Mouse (Mus musculus): ENCODE results near the gene Zfp981. TPM values are rescaled to one million over a fixed set of nuclear protein-coding genes. Genes with fewer than 3 reads are reported as not detected.
A peak's percentile ranks its signal among the peaks of the same experiment; 100 is the strongest.
"Not testable (repeated sequence)": the region's sequence is repeated elsewhere in the genome, so short reads cannot be mapped to it uniquely, and the experiment has no call there.

Zfp981 gene
- total RNA-seq, 1 experiment from 2014 or later, result not detected

DNA sequence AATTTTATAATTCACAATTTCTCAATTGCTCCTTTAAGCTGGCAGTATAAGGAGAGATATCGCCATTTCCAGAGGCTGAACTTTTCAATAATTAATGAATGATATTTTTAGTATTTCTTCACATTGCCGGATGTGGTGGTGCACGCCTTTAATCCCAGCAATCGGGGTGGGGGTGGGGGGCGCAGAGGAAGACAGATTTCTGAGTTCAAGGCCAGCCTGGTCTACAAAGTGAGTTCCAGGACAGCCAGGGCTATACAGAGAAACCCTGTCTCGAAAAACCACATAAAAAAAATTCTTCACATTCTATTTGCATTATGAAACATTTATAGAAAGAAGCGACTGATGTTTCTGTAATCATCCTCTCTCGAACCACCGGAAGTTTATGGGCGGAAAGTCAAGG, 19.3 kb upstream of the Zfp981 start:
- ATAC-seq (replicated peaks in 1 of 2; ENCODE audit: insufficient read depth in 1 of 2, low FRiP score in 2 of 2, low TSS enrichment in 1 of 2, low read depth in 1 of 2, poor library complexity in 2 of 2, severe bottlenecking in 2 of 2), result not testable (repeated sequence)

DNA sequence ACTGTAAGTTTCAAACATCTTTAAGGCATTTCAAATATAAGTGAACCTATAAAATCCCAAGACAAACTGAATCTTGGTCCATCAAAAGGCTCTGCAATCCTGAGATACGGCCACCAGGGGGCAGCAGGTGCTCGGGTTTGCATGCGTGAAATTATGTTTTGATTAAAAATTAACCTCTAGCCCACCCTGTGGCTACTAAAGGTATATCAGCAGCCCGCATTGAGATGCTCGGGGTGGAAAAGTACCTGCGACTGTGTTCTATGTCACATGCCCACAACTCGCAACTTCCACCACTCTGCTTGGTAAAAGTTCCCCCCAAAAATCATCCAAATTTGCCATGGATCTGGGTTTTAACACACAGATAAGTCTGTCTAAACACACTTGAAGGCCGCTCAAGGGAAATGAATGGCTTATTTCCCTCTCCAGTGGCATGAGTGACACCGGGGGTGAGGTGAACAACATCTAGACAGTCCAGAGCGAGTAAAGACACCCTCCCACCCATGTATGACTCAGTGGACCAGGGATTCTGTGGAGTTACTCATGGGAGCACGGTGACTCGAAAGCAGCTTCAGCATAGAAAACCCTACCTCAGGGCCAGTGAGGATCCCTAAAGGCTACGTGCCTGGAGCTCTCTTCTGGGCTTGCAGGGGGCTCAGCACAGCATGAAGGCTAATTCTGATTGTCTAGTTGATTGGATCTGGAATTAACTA, 18.1 kb upstream of the Zfp981 start:
- peak; percentile 32 to 43; a peak in 3 of 4 replicates for ATAC-seq (replicated peaks in 1 of 2; ENCODE audit: insufficient read depth in 1 of 2, low FRiP score in 2 of 2, low TSS enrichment in 1 of 2, low read depth in 1 of 2, poor library complexity in 2 of 2, severe bottlenecking in 2 of 2)

DNA sequence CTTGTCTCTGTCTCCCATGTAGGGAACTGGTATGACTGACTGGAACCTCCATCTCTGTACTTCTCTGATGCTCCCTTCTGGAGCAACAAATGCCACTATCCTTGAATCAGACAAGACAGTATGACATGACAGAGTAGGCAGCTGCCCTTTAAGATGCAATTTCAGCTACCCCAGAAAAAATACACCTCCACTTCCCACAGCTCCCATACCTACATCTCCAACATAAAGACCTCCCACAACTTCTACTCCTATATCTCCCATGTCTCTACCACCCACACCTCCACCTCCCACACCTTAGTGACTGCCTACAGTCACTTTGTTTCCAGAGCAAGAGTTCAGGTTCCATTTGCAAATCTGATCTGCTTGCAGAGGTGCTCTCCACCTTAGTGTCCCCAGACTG, 17.2 kb upstream of the Zfp981 start:
- not testable (repeated sequence) for ATAC-seq (replicated peaks in 1 of 2; ENCODE audit: insufficient read depth in 1 of 2, low FRiP score in 2 of 2, low TSS enrichment in 1 of 2, low read depth in 1 of 2, poor library complexity in 2 of 2, severe bottlenecking in 2 of 2)

DNA sequence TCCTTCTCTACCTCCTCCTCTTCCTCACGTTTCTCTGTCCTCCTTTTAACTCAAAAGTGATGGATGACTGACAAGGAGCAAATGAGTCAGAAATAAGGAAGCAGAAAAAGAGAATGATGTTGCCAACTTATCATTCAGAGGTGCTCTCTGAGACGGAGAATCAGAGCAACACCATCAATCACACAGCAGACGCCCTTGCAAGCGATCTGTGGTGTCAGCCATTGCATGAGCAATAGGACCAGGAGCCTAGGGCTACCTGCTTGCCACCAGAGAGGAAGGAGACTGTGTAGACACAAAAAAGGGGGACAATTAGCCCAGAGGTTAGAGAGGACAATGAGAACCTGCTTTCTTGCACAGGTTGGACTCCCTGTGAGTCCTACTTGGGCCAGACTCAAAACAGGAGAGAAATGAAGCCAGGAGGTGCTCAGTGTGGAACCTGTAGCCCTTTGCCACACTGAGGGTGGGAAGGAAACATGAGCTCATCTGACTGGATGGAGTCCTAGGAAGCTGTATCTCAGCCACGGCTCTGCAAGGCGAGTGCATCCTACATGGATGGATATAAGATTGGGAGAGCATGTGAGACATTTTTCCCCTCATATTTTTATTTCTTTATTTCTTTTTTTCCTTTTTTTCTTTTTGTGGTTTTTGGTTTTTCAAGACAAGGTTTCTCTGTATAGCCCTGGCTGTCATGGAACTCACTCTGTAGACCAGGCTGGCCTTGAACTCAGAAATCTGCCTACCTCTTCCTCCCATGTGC, 16.5 kb upstream of the Zfp981 start:
- not testable (repeated sequence) for ATAC-seq (replicated peaks in 1 of 2; ENCODE audit: insufficient read depth in 1 of 2, low FRiP score in 2 of 2, low TSS enrichment in 1 of 2, low read depth in 1 of 2, poor library complexity in 2 of 2, severe bottlenecking in 2 of 2)

DNA sequence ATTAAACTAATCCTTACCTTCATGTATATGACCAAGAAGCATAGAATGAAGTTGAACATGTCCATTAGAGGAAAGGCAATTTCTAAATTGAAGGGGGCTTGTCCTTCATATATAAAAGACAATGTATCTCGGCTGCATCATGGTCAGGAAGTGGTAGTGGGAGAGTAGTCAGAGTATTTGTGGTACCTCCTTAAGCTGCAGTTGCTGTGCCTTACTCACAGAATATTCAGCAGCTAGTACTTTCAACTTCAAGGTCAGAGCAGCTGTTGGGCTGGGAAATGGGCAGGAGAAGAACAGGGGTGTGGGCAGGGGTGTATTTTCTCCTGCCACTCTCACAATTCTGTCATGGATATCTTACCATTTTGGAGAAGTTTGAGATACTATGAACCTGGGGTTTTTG, 15.1 kb upstream of the Zfp981 start:
- ATAC-seq (replicated peaks in 1 of 2; ENCODE audit: insufficient read depth in 1 of 2, low FRiP score in 2 of 2, low TSS enrichment in 1 of 2, low read depth in 1 of 2, poor library complexity in 2 of 2, severe bottlenecking in 2 of 2), result not testable (repeated sequence)

DNA sequence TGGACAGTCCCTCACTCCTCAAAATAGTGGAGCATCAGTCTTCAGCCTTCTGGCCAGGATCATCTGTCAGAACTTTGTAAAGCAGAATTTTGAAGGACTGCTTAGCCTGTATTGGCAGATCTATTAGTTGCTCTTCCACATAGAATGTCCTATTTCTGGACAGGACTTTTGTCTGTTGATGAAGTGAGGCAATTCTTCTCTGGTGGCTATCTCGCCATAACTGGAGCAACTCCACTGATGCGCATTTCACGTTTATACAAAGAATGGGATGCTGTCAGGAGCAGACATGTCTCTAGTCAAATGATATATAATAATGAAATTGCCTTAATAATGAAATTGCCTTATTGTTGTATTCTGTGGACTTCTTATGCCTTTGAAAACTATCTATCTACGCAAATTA, 12.6 kb upstream of the Zfp981 start:
- ATAC-seq (replicated peaks in 1 of 2; ENCODE audit: insufficient read depth in 1 of 2, low FRiP score in 2 of 2, low TSS enrichment in 1 of 2, low read depth in 1 of 2, poor library complexity in 2 of 2, severe bottlenecking in 2 of 2), result not testable (repeated sequence)

DNA sequence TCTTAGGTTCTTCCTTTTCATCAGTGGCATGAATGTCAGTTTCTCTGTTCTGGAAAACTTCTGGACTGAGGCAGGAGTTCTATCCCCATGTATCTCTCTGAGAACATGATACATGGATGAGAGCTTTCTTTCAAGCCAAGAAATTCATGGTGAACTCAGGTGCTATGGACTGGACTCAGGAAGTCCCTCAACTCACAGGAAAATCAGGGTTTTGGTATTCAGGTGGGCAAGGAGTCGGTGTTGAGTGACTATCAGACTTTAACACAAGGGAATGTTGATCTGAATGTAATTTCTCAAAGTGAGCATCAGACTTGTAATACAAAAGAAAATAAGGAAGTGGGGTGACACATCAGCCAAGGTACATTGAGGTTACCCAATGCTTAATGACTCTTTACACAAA, 9.8 kb upstream of the Zfp981 start:
- not testable (repeated sequence) for ATAC-seq (replicated peaks in 1 of 2; ENCODE audit: insufficient read depth in 1 of 2, low FRiP score in 2 of 2, low TSS enrichment in 1 of 2, low read depth in 1 of 2, poor library complexity in 2 of 2, severe bottlenecking in 2 of 2)

DNA sequence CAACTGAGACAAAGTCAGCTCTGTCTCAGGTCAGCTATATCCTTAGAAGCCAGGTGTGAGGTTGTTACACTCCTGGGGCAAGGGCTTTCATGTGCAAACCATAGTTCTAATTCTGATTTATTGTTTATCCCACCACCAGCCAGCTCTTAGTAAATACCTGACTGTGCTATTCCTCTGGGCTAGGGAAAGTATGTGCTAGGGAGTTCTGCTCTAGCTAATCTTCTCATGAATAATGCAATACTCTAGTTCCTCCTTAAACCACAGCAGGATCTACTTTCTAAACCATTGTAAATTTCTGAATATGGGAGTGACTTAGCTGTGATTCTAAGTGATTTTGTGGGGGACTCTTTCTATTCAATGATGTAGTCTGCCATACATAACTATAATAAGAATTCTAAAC, 9.4 kb upstream of the Zfp981 start:
- no peak for ATAC-seq (replicated peaks in 1 of 2; ENCODE audit: insufficient read depth in 1 of 2, low FRiP score in 2 of 2, low TSS enrichment in 1 of 2, low read depth in 1 of 2, poor library complexity in 2 of 2, severe bottlenecking in 2 of 2)

DNA sequence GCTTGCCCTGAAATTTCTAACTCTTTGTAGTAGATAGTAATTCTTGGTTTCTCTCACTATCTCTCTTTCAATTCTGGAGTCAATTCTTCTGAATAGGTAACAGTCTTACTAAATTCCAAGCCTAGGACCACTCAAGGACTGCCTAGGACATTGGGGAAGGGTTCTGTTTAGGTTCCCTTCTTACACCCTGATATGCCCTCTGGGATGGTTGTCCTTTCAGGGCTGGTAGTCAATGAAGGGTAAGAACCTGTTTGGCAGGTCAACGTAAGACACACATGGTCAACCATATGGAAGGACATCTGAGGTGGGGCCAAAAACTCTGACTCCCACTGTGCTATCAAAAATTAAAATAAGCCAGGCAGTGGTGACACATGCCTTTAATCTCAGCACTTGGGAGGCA, 9.0 kb upstream of the Zfp981 start:
- ATAC-seq (replicated peaks in 1 of 2; ENCODE audit: insufficient read depth in 1 of 2, low FRiP score in 2 of 2, low TSS enrichment in 1 of 2, low read depth in 1 of 2, poor library complexity in 2 of 2, severe bottlenecking in 2 of 2), result peak; percentile 14 to 43; a peak in 1 of 4 replicates

DNA sequence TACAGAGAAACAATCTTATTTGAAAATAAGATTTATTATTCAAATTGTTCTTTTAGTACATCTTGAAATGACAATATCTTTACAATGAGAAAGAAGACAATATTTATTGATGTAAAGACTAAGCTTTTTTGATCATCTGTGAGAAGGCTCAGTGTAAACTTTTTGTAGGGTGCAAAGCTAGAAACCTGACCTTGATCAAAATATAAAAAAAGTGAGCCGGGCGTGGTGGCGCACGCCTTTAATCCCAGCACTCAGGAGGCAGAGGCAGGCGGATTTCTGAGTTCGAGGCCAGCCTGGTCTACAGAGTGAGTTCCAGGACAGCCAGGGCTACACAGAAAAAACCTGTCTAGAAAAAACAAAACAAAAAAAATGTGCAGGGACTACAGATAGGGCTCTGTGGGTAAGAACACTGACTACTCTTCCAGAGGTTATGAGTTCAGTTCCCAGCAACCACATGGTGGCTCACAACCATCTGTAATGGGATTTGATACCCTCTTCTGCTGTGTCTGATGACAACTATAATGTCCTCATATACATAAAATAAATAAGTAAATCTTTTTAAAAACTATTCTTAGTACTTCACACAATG, 8.4 kb upstream of the Zfp981 start:
- not testable (repeated sequence) for ATAC-seq (replicated peaks in 1 of 2; ENCODE audit: insufficient read depth in 1 of 2, low FRiP score in 2 of 2, low TSS enrichment in 1 of 2, low read depth in 1 of 2, poor library complexity in 2 of 2, severe bottlenecking in 2 of 2)

DNA sequence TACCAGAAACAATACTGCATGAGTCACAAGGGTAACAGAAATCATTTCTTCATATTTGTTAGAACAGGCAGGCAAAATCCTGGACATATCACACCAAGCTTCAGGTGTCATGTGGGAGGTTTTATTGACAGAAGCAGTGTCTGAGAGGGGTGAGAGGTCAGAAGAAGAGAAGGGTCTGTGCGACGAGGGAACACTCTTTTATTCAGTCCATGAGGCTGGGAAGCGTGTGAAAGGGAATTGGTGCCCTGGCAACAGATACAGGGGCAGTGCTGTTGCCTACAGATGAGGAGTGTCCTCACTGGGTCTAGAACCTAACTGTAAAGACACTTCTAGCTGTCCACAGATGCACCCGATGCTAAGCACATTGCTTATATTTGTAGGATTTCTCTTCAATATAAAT, 6.8 kb upstream of the Zfp981 start:
- ATAC-seq (replicated peaks in 1 of 2; ENCODE audit: insufficient read depth in 1 of 2, low FRiP score in 2 of 2, low TSS enrichment in 1 of 2, low read depth in 1 of 2, poor library complexity in 2 of 2, severe bottlenecking in 2 of 2), result no peak

DNA sequence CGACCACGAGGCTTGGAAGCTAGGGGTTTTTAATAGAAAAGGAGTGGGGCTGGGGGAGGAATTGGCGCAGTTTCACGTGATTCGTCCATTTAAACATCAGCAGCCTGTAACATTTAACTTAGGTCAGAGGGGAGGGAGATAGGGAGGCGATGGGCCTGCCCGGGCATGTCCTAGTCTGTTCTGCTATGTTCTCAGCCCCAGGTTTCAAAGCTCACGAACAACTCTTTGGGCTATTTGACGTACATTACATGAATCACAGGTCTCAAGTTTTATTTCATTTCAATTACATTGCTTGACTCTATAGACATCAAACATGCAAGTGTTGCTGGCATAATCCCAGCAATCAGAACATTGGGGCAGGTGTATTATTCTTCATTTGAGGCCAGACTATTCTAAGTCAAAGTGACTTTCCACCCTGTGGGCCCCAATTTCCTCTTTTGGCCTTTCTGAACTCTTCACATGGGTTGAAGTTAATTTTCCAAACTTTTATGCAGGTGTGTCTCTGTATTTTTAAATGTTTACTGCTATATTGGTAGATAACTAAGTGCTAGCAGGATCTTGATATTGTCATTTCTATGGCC, 4.0 kb upstream of the Zfp981 start:
- ATAC-seq (replicated peaks in 1 of 2; ENCODE audit: insufficient read depth in 1 of 2, low FRiP score in 2 of 2, low TSS enrichment in 1 of 2, low read depth in 1 of 2, poor library complexity in 2 of 2, severe bottlenecking in 2 of 2), result not testable (repeated sequence)

DNA sequence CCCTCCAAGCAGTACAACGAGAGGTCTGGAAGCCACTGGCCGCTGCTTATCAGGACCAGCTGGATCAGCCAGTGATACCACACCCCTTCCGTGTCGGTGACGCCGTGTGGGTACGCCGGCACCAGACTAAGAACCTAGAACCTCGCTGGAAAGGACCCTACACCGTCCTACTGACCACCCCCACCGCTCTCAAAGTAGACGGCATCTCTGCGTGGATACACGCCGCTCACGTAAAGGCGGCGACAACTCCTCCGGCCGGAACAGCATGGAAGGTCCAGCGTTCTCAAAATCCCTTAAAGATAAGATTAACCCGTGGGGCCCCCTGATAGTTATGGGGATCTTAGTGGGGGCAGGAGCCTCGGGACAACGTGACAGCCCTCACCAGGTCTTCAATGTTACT, 7.2 kb downstream of the Zfp981 start:
- not testable (repeated sequence) for ATAC-seq (replicated peaks in 1 of 2; ENCODE audit: insufficient read depth in 1 of 2, low FRiP score in 2 of 2, low TSS enrichment in 1 of 2, low read depth in 1 of 2, poor library complexity in 2 of 2, severe bottlenecking in 2 of 2)

DNA sequence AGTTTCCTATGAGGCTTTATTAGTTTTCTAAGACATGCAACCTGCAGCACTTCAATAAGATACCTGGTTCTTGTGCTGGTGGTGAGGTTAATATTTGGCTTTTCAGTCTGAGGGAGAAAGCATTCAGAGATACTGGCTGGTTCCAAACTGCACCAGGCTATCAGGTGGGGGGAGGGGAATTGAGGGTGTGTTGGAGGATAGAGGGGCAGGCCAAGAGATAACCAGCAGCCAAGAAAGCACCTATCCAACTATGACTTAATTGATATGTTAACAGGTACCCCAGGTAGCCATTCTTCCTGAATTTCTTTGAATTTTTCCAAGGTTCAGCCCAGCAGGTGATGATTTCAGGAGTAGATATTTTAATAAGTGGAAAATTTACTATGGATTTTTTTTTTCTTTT, 10.0 kb downstream of the Zfp981 start:
- not testable (repeated sequence) for ATAC-seq (replicated peaks in 1 of 2; ENCODE audit: insufficient read depth in 1 of 2, low FRiP score in 2 of 2, low TSS enrichment in 1 of 2, low read depth in 1 of 2, poor library complexity in 2 of 2, severe bottlenecking in 2 of 2)

DNA sequence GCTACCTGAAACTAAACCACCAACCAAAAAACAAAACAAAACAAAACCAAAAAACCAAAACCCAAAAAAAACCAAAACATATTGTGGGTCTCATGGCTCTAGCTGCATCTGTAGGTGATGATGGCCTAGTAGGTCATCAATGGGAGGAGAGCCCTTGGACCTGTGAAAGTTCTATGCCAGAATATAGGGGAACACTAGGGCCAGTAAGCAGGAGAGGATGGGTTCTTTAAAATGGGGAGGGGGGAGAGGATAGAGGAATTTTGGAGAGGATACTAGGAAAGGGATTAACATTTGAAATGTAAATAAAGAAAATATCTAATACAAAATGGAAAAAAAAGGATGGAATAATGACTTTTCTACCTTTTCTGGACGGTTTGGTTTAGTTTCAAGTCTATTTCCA, 14.6 kb downstream of the Zfp981 start:
- ATAC-seq (replicated peaks in 1 of 2; ENCODE audit: insufficient read depth in 1 of 2, low FRiP score in 2 of 2, low TSS enrichment in 1 of 2, low read depth in 1 of 2, poor library complexity in 2 of 2, severe bottlenecking in 2 of 2), result no peak

DNA sequence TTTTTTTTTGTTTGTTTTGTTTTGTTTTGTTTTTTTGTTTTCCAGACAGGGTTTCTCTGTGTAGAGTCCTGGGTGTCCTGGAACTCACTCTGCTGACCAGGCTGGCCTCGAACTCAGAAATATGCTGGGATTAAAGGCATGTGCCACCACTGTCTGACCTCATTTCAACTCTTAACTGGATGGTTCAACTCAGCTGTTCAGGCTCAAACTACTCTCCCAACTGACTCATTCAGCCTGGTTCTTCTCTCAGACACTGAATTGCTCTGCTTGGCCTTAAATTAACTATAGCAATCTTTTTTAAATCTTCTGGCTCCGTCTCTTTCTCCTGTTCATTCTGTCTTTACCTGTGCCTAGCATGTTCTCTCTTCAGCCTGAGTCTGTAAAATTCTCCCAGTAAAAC, 15.3 kb downstream of the Zfp981 start:
- ATAC-seq (replicated peaks in 1 of 2; ENCODE audit: insufficient read depth in 1 of 2, low FRiP score in 2 of 2, low TSS enrichment in 1 of 2, low read depth in 1 of 2, poor library complexity in 2 of 2, severe bottlenecking in 2 of 2), result not testable (repeated sequence)

DNA sequence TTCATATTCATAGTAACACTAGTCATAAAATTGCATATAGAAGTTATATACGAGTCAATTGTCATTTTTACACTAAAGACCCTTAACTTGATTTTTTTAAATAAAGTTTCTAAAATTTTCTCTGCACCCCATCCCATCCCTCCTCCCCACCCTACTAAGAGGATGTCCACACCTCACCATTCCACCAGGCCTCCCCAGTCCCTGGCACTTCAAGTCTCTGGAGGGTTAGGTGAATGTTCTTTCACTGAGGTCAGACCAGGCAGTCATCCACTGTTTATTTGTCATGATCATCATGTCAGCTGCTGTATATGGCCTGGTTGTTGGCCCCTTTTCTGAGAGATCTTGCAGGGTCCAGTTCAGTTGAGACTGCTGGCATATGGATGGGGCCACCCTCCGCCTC, 18.9 kb downstream of the Zfp981 start:
- ATAC-seq (replicated peaks in 1 of 2; ENCODE audit: insufficient read depth in 1 of 2, low FRiP score in 2 of 2, low TSS enrichment in 1 of 2, low read depth in 1 of 2, poor library complexity in 2 of 2, severe bottlenecking in 2 of 2), result no peak

DNA sequence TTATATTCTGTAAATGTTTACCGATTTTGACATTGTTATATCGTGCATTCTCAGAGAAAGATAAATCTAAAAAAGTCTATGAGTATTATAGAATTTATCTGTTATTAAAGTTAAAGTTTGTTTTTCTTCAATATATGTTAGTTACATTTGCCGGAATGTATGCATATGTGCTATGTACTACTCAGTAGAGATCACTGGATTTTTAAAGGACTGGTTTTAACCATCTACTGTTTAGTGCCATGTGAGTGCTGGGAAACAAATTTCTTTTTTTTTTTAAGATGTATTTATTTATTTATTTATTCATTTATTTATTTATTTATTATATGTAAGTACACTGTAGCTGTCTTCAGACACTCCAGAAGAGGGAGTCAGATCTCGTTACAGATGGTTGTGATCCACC, 32.7 kb downstream of the Zfp981 start:
- ATAC-seq (replicated peaks in 1 of 2; ENCODE audit: insufficient read depth in 1 of 2, low FRiP score in 2 of 2, low TSS enrichment in 1 of 2, low read depth in 1 of 2, poor library complexity in 2 of 2, severe bottlenecking in 2 of 2), result no peak

Data from hematopoietic stem cell, adult 5-6 weeks (primary cell).